Mouse (Mus musculus) limb, embryonic 11.5 days (tissue): ENCODE measurements around the gene Rasgrp2. TPM values are rescaled to one million over a fixed set of nuclear protein-coding genes. Genes with fewer than 3 reads are reported as not detected.

ENCODE experiments used
- ATAC-seq: fragments of 200-750 bp; cut with Nextera tagmentation; 2 replicates; pipeline ENCODE4 v1.8.0; 2017; ENCODE audit warnings: low read depth; ENCODE audit not compliant: insufficient number of reproducible peaks, low FRiP score, low TSS enrichment
- DNase-seq: peaks from one replicate; pipeline ENCODE4 v3.0.0-alpha.2; 2015; ENCODE audit warnings: low spot score
- H3K27ac ChIP-seq: fragments of 300-500 bp; sonication (generic); replicated peaks from 2 replicates; pipeline ENCODE4 v1.5.1; 2014; ENCODE audit warnings: low read depth, mild to moderate bottlenecking, low read length
- H3K27me3 ChIP-seq: fragments of 300-500 bp; sonication (generic); 2 replicates; pipeline ENCODE4 v1.6.1; 2014; ENCODE audit warnings: mild to moderate bottlenecking, low read length, mixed read lengths; ENCODE audit not compliant: control insufficient read depth, insufficient read depth
- H3K36me3 ChIP-seq: fragments of 300-500 bp; sonication (generic); 2 replicates; pipeline ENCODE4 v1.6.1; 2014; ENCODE audit warnings: mild to moderate bottlenecking, low read length, moderate library complexity, mixed read lengths; ENCODE audit not compliant: control insufficient read depth, insufficient read depth
- H3K4me1 ChIP-seq: fragments of 300-500 bp; sonication (generic); 2 replicates; pipeline ENCODE4 v1.6.1; 2014; ENCODE audit warnings: low read length, mixed read lengths; ENCODE audit not compliant: control insufficient read depth, insufficient read depth
- H3K4me2 ChIP-seq: fragments of 300-500 bp; sonication (generic); 2 replicates; pipeline ENCODE4 v1.6.1; 2014; ENCODE audit warnings: low read depth, mild to moderate bottlenecking, moderate library complexity; ENCODE audit not compliant: severe bottlenecking
- H3K4me3 ChIP-seq: fragments of 300-500 bp; sonication (generic); 2 replicates; pipeline ENCODE4 v1.5.1; 2014; ENCODE audit warnings: low read depth, low read length
- H3K9ac ChIP-seq: fragments of 300-500 bp; sonication (generic); 2 replicates; pipeline ENCODE4 v1.6.1; 2014; ENCODE audit warnings: mild to moderate bottlenecking, low read length
- H3K9me3 ChIP-seq: fragments of 300-500 bp; sonication (generic); 2 replicates; pipeline ENCODE4 v1.6.1; 2016; ENCODE audit warnings: low read length; ENCODE audit not compliant: control insufficient read depth
- WGBS: fragments of 180-500 bp; shearing (Covaris S2); extraction: QIAGEN DNeasy Blood & Tissue Kit; methylation state at CpG from one replicate; pipeline ENCODE4 v1.1.7; 2014; 5-methylcytosine and 5-hydroxymethylcytosine counted together
- polyA plus RNA-seq: library from polyadenylated mRNA; unstranded; fragments of >200 nt; fragmentation: Nextera tagmentation; extraction: Ambion mirVana; gene quantifications from 2 replicates; pipeline ENCODE4 v1.2.1, GENCODE M21; 2014

The Rasgrp2 gene
- polyA plus RNA-seq, 1 experiment from 2014 or later: 15.0 TPM

- peaks cover 35% of the 10 kb centered on the region for H3K27me3 ChIP-seq
- no peak overlapping the region for H3K27ac ChIP-seq
- DNase-seq (no peak), ATAC-seq (no peak)
- H3K9me3 ChIP-seq: no peaks in the 10 kb centered on the region
- no peak overlapping the region for H3K4me3 ChIP-seq
- H3K4me1 ChIP-seq: peaks cover 12% of the 10 kb centered on the region
- no peaks in the 10 kb centered on the region for H3K36me3 ChIP-seq
- H3K4me2 ChIP-seq: no peak overlapping the region
- WGBS: 64% methylated on average over 12 of the region's 12 CpGs
- H3K9ac ChIP-seq: no peak overlapping the region
These were observed 18.0 kb downstream of the Rasgrp2 start for GRCm38 (mm10) chr19:6416894-6417761.

- no peak within 1 kb of the TSS for H3K27ac ChIP-seq
- H3K4me3 ChIP-seq: peak within 1 kb of the TSS; percentile 37
- no peaks in the 10 kb centered on the region for H3K36me3 ChIP-seq
- H3K4me1 ChIP-seq: peaks cover 14% of the 10 kb centered on the region
- H3K4me2 ChIP-seq: peak within 1 kb of the TSS; percentile 66
- H3K9me3 ChIP-seq: no peaks in the 10 kb centered on the region
- ATAC-seq (peak; percentile 88), DNase-seq (peak; percentile 91)
- H3K9ac ChIP-seq: no peak within 1 kb of the TSS
- 0% methylated on average over 46 of the region's 46 CpGs for WGBS
- peaks cover 41% of the 10 kb centered on the region for H3K27me3 ChIP-seq
These were observed 19.2 kb downstream of the Rasgrp2 start, which contains the start of gene Nrxn2 for GRCm38 (mm10) chr19:6418233-6418879. Gene Nrxn2, plus strand, starts transcription at chr19:6418731.

- DNase-seq (no peak), ATAC-seq (no peak)
- peaks cover 46% of the 10 kb centered on the region for H3K27me3 ChIP-seq
- no peak overlapping the region for H3K9ac ChIP-seq
- peak overlapping the region; percentile 66 for H3K4me2 ChIP-seq
- WGBS: 7% methylated on average over 16 of the region's 23 CpGs
- peaks cover 14% of the 10 kb centered on the region for H3K4me1 ChIP-seq
- H3K9me3 ChIP-seq: no peaks in the 10 kb centered on the region
- H3K27ac ChIP-seq: no peak overlapping the region
- no peaks in the 10 kb centered on the region for H3K36me3 ChIP-seq
- peak overlapping the region; percentile 37 for H3K4me3 ChIP-seq
These were observed 20.0 kb downstream of the Rasgrp2 start for GRCm38 (mm10) chr19:6418984-6419692.

- Histone ChIP-seq H3K36me3 (no peaks in the 10 kb centered on the region), H3K4me1 (peaks cover 14% of the 10 kb centered on the region), H3K4me2 (no peak overlapping the region), H3K4me3 (no peak overlapping the region), H3K9ac (no peak overlapping the region), H3K27me3 (peaks cover 48% of the 10 kb centered on the region), H3K27ac (no peak overlapping the region), H3K9me3 (no peaks in the 10 kb centered on the region)
- DNase-seq (no peak), ATAC-seq (no peak)
- 59% methylated on average over 9 of the region's 9 CpGs for WGBS
These were observed 20.7 kb downstream of the Rasgrp2 start for GRCm38 (mm10) chr19:6419805-6420310.

- WGBS: 58% methylated on average over 19 of the region's 19 CpGs
- peaks cover 11% of the 10 kb centered on the region for H3K4me1 ChIP-seq
- ATAC-seq (no peak), DNase-seq (no peak)
- H3K27ac ChIP-seq: no peak overlapping the region
- H3K27me3 ChIP-seq: peaks cover 53% of the 10 kb centered on the region
- no peak overlapping the region for H3K4me3 ChIP-seq
- no peak overlapping the region for H3K9ac ChIP-seq
- no peaks in the 10 kb centered on the region for H3K9me3 ChIP-seq
- H3K4me2 ChIP-seq: no peak overlapping the region
- H3K36me3 ChIP-seq: no peaks in the 10 kb centered on the region
These were observed 21.5 kb downstream of the Rasgrp2 start for GRCm38 (mm10) chr19:6420481-6421210.

- Histone ChIP-seq H3K27ac (no peak overlapping the region), H3K9me3 (no peaks in the 10 kb centered on the region), H3K9ac (no peak overlapping the region), H3K27me3 (peaks cover 59% of the 10 kb centered on the region), H3K4me3 (no peak overlapping the region), H3K36me3 (no peaks in the 10 kb centered on the region), H3K4me2 (no peak overlapping the region), H3K4me1 (peaks cover 6% of the 10 kb centered on the region)
- ATAC-seq (no peak), DNase-seq (no peak)
- 83% methylated on average over 9 of the region's 9 CpGs for WGBS
These were observed 22.1 kb downstream of the Rasgrp2 start for GRCm38 (mm10) chr19:6421211-6421590.

GRCm38 (mm10) chr19:6422014-6422413, 22.9 kb downstream of the Rasgrp2 start:
- 77% methylated on average over 7 of the region's 7 CpGs for WGBS
- Histone ChIP-seq H3K9me3 (no peaks in the 10 kb centered on the region), H3K27me3 (peaks cover 67% of the 10 kb centered on the region), H3K27ac (no peak overlapping the region), H3K36me3 (no peaks in the 10 kb centered on the region), H3K9ac (no peak overlapping the region), H3K4me2 (no peak overlapping the region), H3K4me3 (no peak overlapping the region), H3K4me1 (0 out of 2 replicates have a peak, but pooled peaks cover 2% of the 10 kb centered on the region)
- DNase-seq (no peak), ATAC-seq (no peak)
